In genomic region chr17:10717148-10717547, GRCm38 (mm10) we compare ENCODE assay signal across 29 mouse cellular contexts.
"Had no signal": no experiment of that assay in that cellular context is flagged by ENCODE, and none has a peak within 500 bp of the region (broad histone marks: within the 10 kb centered on the region; RNA-seq: fewer than 3 reads in every experiment).

No protein-coding gene starts in this region.

- H3K27me3 ChIP-seq: heart, embryonic 12.5 days; heart, embryonic 15.5 days; hindbrain, embryonic 12.5 days; hindbrain, embryonic 13.5 days; hindbrain, embryonic 15.5 days; intestine, embryonic 15.5 days; kidney, embryonic 15.5 days had no signal

- DNase-seq: heart, postnatal 10 days; heart, postnatal 14 days; heart, postnatal 36 days; heart, postnatal 4 days; kidney, adult 11 months; kidney, adult 18-20 months; kidney, adult 2 months; kidney, adult 8-10 months; kidney, adult 9 months; kidney, postnatal 10 days; kidney, postnatal 14 days; kidney, postnatal 25 days; kidney, postnatal 36 days; kidney, postnatal 4 days; layer of hippocampus, adult 9-11 months; layer of hippocampus, postnatal 36 days had no signal

- H3K4me2 ChIP-seq: heart, embryonic 11.5 days; heart, embryonic 12.5 days; heart, embryonic 13.5 days; heart, embryonic 15.5 days; hindbrain, embryonic 12.5 days; hindbrain, embryonic 13.5 days; hindbrain, embryonic 14.5 days; hindbrain, embryonic 15.5 days; intestine, embryonic 15.5 days; kidney, embryonic 15.5 days had no signal

- H3K36me3 ChIP-seq: heart, embryonic 10.5 days; heart, embryonic 12.5 days; heart, embryonic 13.5 days; heart, embryonic 15.5 days; hindbrain, embryonic 10.5 days; hindbrain, embryonic 12.5 days; hindbrain, embryonic 13.5 days; hindbrain, embryonic 15.5 days; intestine, embryonic 15.5 days; kidney, embryonic 15.5 days had no signal

- H3K4me3 ChIP-seq: heart, embryonic 10.5 days; heart, embryonic 12.5 days; heart, embryonic 13.5 days; heart, embryonic 15.5 days; hindbrain, embryonic 10.5 days; hindbrain, embryonic 12.5 days; hindbrain, embryonic 13.5 days; hindbrain, embryonic 15.5 days; intestine, embryonic 15.5 days; kidney, embryonic 15.5 days; layer of hippocampus, adult 2 months had no signal
